Comparison of ENCODE assay signal across 8 mouse cellular contexts in the genomic region with DNA sequence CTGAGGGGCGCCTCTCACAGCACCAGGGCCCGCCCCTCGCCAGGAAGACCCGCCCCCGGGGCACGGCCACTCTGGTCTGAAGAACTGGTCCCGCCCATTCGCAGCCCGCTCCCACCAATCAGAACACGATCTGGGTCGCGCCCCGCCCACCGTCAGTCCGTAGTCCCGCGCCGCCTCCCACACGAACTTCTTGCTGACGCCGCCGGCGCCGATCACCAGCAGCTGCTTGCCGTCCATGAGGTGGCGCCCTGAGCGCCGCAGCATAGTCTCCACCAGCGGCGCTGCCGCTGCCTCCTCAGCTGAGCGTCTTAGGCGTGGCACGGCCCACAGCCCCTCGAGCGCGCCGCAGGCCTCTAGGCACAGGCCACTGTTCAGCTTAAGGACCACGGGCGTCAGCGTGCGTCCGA. TPM values are rescaled to one million over a fixed set of nuclear protein-coding genes. Genes with fewer than 3 reads are reported as not detected.
DNase-seq lines count a peak whose midpoint lies in the region; ATAC-seq lines count a peak whose summit lies in the region.

No protein-coding gene starts in this region.

- peak; percentile 95 for ATAC-seq in common myeloid progenitor, adult 5-6 weeks (replicated peaks; ENCODE audit: low read depth, poor library complexity, severe bottlenecking)

- H3K9me3 ChIP-seq in megakaryocyte, embryonic 14.5 days, result no peaks in the 10 kb centered on the region

- no peaks in the 10 kb centered on the region for H3K27me3 ChIP-seq in megakaryocyte, embryonic 14.5 days (replicated peaks)

- peak; percentile 99 for DNase-seq in ZHBTc4 (ENCODE audit: low read depth, low spot score)
- DNase-seq in gastrocnemius, adult 8-10 months (ENCODE audit: low spot score in 2 of 2), result peak; percentile 99
- peak; percentile 89 for DNase-seq in hindlimb bud, embryonic 11.5 days (ENCODE audit: extremely low spot score, low read depth, low spot score)
- peak; percentile 97 to 99 for DNase-seq in left cerebral cortex, adult 8-10 months (ENCODE audit: low spot score in 2 of 2)
- DNase-seq in right cerebral cortex, postnatal 10 days (ENCODE audit: low spot score in 2 of 2), result peak; percentile 100
- peak; percentile 98 for DNase-seq in urinary bladder, postnatal 25 days (ENCODE audit: low spot score)

- H3K4me3 ChIP-seq in megakaryocyte, embryonic 14.5 days (replicated peaks), result peak overlapping the region; percentile 96

- no peaks in the 10 kb centered on the region for H3K36me3 ChIP-seq in megakaryocyte, embryonic 14.5 days (replicated peaks; ENCODE audit: low read length)

- H3K4me1 ChIP-seq in megakaryocyte, embryonic 14.5 days, result peaks cover 83% of the 10 kb centered on the region

RNA-seq across cellular contexts. Expression of a gene that starts 5.9 kb away (rescaled TPM):
- total RNA-seq in common myeloid progenitor, adult 5-6 weeks (2017), result 3.4 and 3.5 TPM in 2 replicates
- 10 to 100 TPM; 23.8 to 33.0 (median 24.9) TPM for total RNA-seq in gastrocnemius, adult 8-10 months (2022)
- 10 to 100 TPM; 12.6 to 15.0 (median 13.4) TPM for total RNA-seq in left cerebral cortex, adult 8-10 months (2022)
- polyA plus RNA-seq in megakaryocyte, embryonic 14.5 days (2012; ENCODE audit: insufficient read depth, low replicate concordance), result 1.3 and 5.6 TPM in 2 replicates

RNA-seq across cellular contexts. Expression of a gene that starts 6.2 kb away (rescaled TPM):
- total RNA-seq in common myeloid progenitor, adult 5-6 weeks (2017), result 15.9 and 16.4 TPM in 2 replicates
- total RNA-seq in gastrocnemius, adult 8-10 months (2022), result 10 to 100 TPM; 18.6 to 28.4 (median 25.7) TPM
- total RNA-seq in left cerebral cortex, adult 8-10 months (2022), result 10 to 100 TPM; 28.6 to 39.6 (median 34.1) TPM
- 108 and 492 TPM in 2 replicates for polyA plus RNA-seq in megakaryocyte, embryonic 14.5 days (2012; ENCODE audit: insufficient read depth, low replicate concordance)

RNA-seq across cellular contexts. Expression of a gene that starts 16.0 kb away (rescaled TPM):
- total RNA-seq in common myeloid progenitor, adult 5-6 weeks (2017), result 140 and 184 TPM in 2 replicates
- total RNA-seq in gastrocnemius, adult 8-10 months (2022), result under 1 TPM in 2 of 4 experiments, not detected in 2; 0.27 to 0.38 TPM
- total RNA-seq in left cerebral cortex, adult 8-10 months (2022), result 1 to 10 TPM; 1.6 to 2.2 (median 1.8) TPM
- polyA plus RNA-seq in megakaryocyte, embryonic 14.5 days (2012; ENCODE audit: insufficient read depth, low replicate concordance), result 777 and 793 TPM in 2 replicates

RNA-seq across cellular contexts. Expression of a gene that starts 21.0 kb away (rescaled TPM):
- total RNA-seq in common myeloid progenitor, adult 5-6 weeks (2017), result 90.1 and 104 TPM in 2 replicates
- total RNA-seq in gastrocnemius, adult 8-10 months (2022), result 10 to 100 TPM; 10.4 to 13.2 (median 11.6) TPM
- total RNA-seq in left cerebral cortex, adult 8-10 months (2022), result 10 to 100 TPM; 86.9 to 98.0 (median 92.5) TPM
- polyA plus RNA-seq in megakaryocyte, embryonic 14.5 days (2012; ENCODE audit: insufficient read depth, low replicate concordance), result 110 and 364 TPM in 2 replicates

RNA-seq across cellular contexts. Expression of a gene that starts 21.7 kb away (rescaled TPM):
- total RNA-seq in common myeloid progenitor, adult 5-6 weeks (2017), result 25.8 and 34.7 TPM in 2 replicates
- 1 to 10 TPM; 6.6 to 8.6 (median 7.9) TPM for total RNA-seq in gastrocnemius, adult 8-10 months (2022)
- total RNA-seq in left cerebral cortex, adult 8-10 months (2022), result 1 to 10 TPM; 1.6 to 3.3 (median 2.7) TPM
- polyA plus RNA-seq in megakaryocyte, embryonic 14.5 days (2012; ENCODE audit: insufficient read depth, low replicate concordance), result 24.1 and 31.5 TPM in 2 replicates

Comparison
In these comparisons a context has a peak if more than half of its experiments do, and no peak if none do; other contexts are left out.
1. Peak in every context shown above with its lines: DNase-seq, ATAC-seq and H3K4me3 ChIP-seq.
2. RNA of a gene that starts 16.0 kb away (total RNA-seq): 140 to 184 TPM in common myeloid progenitor, adult 5-6 weeks; 1.6 to 2.2 TPM in left cerebral cortex, adult 8-10 months and 0.27 to 0.38 TPM in gastrocnemius, adult 8-10 months; every median in the first group is over 10 times any median in the second.